Mouse (Mus musculus) hindbrain, embryonic 12.5 days (tissue): ENCODE measurements around the gene Zfp651. TPM values are rescaled to one million over a fixed set of nuclear protein-coding genes. Genes with fewer than 3 reads are reported as not detected.
A peak's percentile ranks its signal among the peaks of the same experiment; 100 is the strongest.

Source experiments
- ATAC-seq: fragments of 200-750 bp; cut with Nextera tagmentation; 2 replicates; pipeline ENCODE4 v1.8.0; 2017; ENCODE audit warnings: moderate TSS enrichment; ENCODE audit not compliant: low FRiP score
- H3K27ac ChIP-seq: fragments of 300-500 bp; sonication (generic); 2 replicates; pipeline ENCODE4 v1.5.1; 2016; ENCODE audit warnings: mild to moderate bottlenecking
- H3K27me3 ChIP-seq: fragments of 300-500 bp; sonication (generic); 2 replicates; pipeline ENCODE4 v1.6.1; 2016; ENCODE audit warnings: mild to moderate bottlenecking
- H3K36me3 ChIP-seq: fragments of 300-500 bp; sonication (generic); 2 replicates; pipeline ENCODE4 v1.6.1; 2016; ENCODE audit warnings: mild to moderate bottlenecking
- H3K4me1 ChIP-seq: fragments of 300-500 bp; sonication (generic); 2 replicates; pipeline ENCODE4 v1.6.1; 2016
- H3K4me2 ChIP-seq: fragments of 300-500 bp; sonication (generic); replicated peaks from 2 replicates; pipeline ENCODE4 v1.6.1; 2016; ENCODE audit warnings: mild to moderate bottlenecking
- H3K4me3 ChIP-seq: fragments of 300-500 bp; sonication (generic); 2 replicates; pipeline ENCODE4 v1.5.1; 2016; ENCODE audit warnings: mild to moderate bottlenecking
- H3K9ac ChIP-seq: fragments of 300-500 bp; sonication (generic); 2 replicates; pipeline ENCODE4 v1.6.1; 2016; ENCODE audit warnings: mild to moderate bottlenecking, moderate library complexity
- H3K9me3 ChIP-seq: fragments of 300-500 bp; sonication (generic); replicated peaks from 2 replicates; pipeline ENCODE4 v1.6.1; 2016; ENCODE audit warnings: mild to moderate bottlenecking
- WGBS: fragments of 180-500 bp; shearing (Covaris S2); methylation state at CpG from one replicate; pipeline ENCODE4 v1.1.7; 2016; 5-methylcytosine and 5-hydroxymethylcytosine counted together
- polyA plus RNA-seq: library from polyadenylated mRNA; unstranded; fragments of >200 nt; fragmentation: Nextera tagmentation; extraction: Ambion mirVana; gene quantifications from 2 replicates; pipeline ENCODE4 v1.2.1, GENCODE M21; 2016

Gene Zfp651
- 11.6 and 12.4 TPM in 2 replicates for polyA plus RNA-seq

DNA sequence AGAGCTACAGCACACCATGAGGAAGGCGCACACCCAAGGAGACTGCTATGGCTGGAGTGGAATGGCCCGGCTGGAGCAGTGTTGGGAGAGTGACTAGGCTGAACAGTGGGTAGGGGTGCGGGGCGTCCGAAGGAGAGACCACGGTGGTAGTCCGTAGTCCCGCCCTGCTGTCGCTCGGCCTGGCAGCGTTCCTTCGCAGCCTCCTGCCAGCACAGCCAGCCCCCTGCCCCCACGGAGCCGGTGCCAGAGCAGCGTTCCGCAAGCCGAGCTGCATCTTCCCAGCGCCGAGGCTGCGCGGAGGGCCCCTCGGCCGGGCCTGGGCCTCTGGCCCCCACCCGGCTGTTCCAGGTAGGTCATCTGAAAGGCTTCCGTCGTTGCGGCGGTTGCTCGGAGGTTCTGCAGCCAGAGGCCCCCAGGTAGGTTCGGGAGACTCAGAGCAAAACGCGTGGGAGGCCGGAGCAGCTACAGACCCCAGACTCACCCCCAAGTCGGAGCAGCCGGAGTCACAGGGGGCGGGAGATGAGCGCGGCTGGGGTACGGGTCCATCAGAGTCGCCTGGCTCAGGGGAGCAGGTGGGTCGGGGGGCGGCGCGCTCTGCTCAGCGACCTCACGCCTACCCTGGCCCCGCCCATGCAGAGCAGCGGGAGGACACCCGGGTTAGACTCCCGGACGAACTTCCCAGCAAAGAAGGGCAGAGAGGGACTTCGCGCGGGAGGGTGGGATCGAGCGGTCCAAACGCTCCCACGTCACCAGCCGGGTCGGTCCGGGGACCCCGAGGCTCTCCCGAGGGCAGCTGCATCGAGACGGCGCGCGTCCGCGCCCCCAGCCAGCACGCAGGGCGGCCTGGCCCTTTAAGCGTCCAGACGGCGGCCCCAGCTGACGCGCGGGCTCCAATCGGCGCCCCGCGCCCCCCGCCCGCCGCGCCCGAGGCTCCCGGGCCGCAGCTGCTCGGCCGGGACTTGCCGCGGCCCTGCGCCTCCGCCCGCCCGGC lies at the start of gene Zfp651:
Zfp651 (plus strand) TSS at position 240 of the 991 bp plus-strand sequence.
- Histone ChIP-seq H3K27ac (peak within 1 kb of the TSS; percentile 91), H3K4me3 (peak within 1 kb of the TSS; percentile 89), H3K36me3 (peaks cover 35% of the 10 kb centered on the region), H3K9me3 (no peaks in the 10 kb centered on the region), H3K9ac (peak within 1 kb of the TSS; percentile 94), H3K4me2 (peak within 1 kb of the TSS; percentile 95), H3K4me1 (peaks cover 37% of the 10 kb centered on the region), H3K27me3 (no peaks in the 10 kb centered on the region)
- 1% methylated on average over 73 of the region's 97 CpGs for WGBS
- peak; percentile 83 for ATAC-seq

DNA sequence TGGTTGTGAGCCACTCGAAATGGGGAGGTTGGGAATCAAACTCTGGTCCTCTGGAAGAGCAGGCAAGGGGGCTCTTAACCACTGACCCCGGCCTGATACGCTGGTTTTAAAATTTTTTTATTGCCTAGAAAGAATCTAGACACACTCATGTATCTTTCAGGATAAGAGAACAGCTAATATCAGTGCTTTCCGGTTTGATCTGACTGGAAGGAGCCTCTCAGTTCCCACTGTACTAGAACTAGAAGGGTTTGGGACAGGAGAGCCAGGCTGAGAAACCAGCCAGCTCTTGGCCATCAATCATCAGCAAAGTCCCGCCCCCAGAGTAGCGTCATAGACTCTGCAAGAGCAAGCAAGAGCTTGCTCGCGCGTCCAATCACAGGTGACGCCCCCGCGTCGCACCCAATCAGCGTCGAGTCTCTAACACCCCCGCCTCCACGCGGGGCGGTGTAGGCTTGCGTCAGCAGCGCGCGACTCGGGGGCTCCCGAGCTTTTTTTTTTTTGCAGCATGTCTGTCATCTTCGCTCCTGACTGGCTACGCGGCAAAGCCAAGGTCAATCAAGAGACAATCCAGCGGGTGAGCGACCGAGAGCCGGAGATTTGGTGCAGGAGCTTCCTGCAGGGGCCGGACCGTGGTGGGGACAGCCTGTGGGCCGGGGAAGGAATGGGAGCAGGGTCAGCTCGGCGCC lies 49.1 kb upstream of the Zfp651 start, which contains the start of gene Ss18l2:
Ss18l2 (plus strand) TSS at position 432 of the 686 bp plus-strand sequence.
- H3K4me3 ChIP-seq, result peak within 1 kb of the TSS; percentile 88
- H3K4me1 ChIP-seq, result peaks cover 32% of the 10 kb centered on the region
- 5% methylated on average over 37 of the region's 37 CpGs for WGBS
- H3K27ac ChIP-seq, result peak within 1 kb of the TSS; percentile 94
- H3K36me3 ChIP-seq, result peaks cover 12% of the 10 kb centered on the region
- no peaks in the 10 kb centered on the region for H3K9me3 ChIP-seq
- ATAC-seq, result peak; percentile 99
- peak within 1 kb of the TSS; percentile 78 for H3K4me2 ChIP-seq
- peak within 1 kb of the TSS; percentile 80 for H3K9ac ChIP-seq
- H3K27me3 ChIP-seq, result 0 out of 2 replicates have a peak, but pooled peaks cover 3% of the 10 kb centered on the region

DNA sequence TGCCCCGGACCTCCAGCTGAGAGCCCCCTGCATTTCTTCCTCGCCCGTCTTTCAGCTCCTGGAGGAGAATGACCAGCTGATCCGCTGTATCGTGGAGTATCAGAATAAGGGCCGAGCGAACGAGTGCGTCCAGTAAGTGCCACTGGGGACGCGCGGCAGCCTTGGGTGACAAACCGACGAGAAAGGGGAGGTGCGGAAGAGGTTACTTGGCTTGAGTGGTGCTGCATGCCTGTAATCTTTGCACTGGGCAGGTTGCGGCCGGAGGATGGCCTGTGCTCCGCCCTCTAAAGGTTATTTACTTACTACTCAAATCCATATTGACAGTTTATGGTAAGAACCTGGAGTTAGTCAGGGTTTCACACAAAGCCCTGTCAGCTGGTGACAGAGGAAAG lies 48.5 kb upstream of the Zfp651 start:
- Histone ChIP-seq H3K27me3 (0 out of 2 replicates have a peak, but pooled peaks cover 3% of the 10 kb centered on the region), H3K4me3 (peak overlapping the region; percentile 88), H3K36me3 (peaks cover 12% of the 10 kb centered on the region), H3K27ac (peak overlapping the region; percentile 94), H3K4me2 (peak overlapping the region; percentile 78), H3K9ac (peak overlapping the region; percentile 80), H3K9me3 (no peaks in the 10 kb centered on the region), H3K4me1 (peaks cover 27% of the 10 kb centered on the region)
- 0% methylated on average over 18 of the region's 18 CpGs for WGBS
- peak; percentile 59 for ATAC-seq

DNA sequence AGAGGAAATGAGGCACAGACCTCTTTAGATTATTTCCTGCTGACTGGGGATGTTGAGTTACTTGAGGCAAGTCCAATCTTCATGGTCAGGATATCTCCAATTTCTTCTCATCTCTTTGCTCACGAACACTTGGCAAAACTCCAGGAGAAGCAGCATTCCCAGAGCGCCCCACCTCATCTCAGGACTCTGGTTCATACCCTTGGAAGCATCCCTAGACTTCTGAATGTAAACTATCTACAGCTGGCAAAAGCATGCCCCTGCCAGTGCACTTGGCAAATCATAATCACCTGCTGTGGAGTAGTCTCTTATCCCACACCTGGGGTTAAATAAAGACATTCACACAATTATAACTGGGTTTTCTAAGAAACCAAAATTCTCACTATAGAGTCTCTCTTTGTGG lies 42.1 kb upstream of the Zfp651 start:
- no peak for ATAC-seq

DNA sequence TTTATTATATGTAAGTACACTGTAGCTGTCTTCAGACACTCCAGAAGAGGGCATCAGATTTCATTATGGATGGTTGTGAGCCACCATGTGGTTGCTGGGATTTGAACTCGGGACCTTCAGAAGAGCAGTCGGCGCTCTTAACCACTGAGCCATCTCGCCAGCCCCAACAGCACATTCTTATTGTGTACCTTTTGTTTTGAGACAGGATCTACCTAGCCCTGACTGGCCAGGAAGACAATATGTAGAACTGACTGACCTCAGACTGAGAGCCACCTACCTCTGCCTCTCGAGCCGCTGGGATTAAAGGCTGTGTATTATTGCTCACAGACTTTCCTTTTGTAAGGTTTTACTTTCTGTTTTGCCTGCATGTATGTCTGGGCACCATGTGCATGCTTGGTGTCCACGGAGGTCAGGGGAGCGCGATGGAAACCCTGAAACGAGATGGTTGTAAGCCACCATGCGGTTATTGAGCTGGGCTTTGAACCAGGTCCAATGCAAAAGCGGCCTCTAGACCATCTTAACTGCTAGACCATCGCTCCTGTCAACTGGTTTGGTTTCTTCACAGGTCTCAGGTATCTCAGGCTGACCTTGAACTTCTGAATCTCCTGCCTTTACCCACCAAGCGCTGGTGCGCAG lies 40.9 kb upstream of the Zfp651 start:
- peaks cover 8% of the 10 kb centered on the region for H3K4me1 ChIP-seq
- peak overlapping the region; percentile 63 for H3K9ac ChIP-seq
- H3K27me3 ChIP-seq, result no peaks in the 10 kb centered on the region
- WGBS, result 66% methylated on average over 15 of the region's 15 CpGs
- H3K27ac ChIP-seq, result peak overlapping the region; percentile 98
- H3K4me2 ChIP-seq, result peak overlapping the region; percentile 58
- peak; percentile 29; the same call in 1 of the 2 replicates for ATAC-seq
- peak overlapping the region; percentile 96 for H3K4me3 ChIP-seq
- H3K9me3 ChIP-seq, result no peaks in the 10 kb centered on the region
- peaks cover 7% of the 10 kb centered on the region for H3K36me3 ChIP-seq

More for the DNA sequence above, 42.1 kb upstream of the Zfp651 start:
- WGBS, result 82% methylated on average over 2 of the region's 2 CpGs
- no peaks in the 10 kb centered on the region for H3K27me3 ChIP-seq
- H3K9me3 ChIP-seq, result no peaks in the 10 kb centered on the region
- no peak overlapping the region for H3K4me2 ChIP-seq
- H3K4me3 ChIP-seq, result no peak overlapping the region
- no peak overlapping the region for H3K27ac ChIP-seq
- no peak overlapping the region for H3K9ac ChIP-seq
- H3K4me1 ChIP-seq, result peaks cover 13% of the 10 kb centered on the region
- H3K36me3 ChIP-seq, result peaks cover 12% of the 10 kb centered on the region

DNA sequence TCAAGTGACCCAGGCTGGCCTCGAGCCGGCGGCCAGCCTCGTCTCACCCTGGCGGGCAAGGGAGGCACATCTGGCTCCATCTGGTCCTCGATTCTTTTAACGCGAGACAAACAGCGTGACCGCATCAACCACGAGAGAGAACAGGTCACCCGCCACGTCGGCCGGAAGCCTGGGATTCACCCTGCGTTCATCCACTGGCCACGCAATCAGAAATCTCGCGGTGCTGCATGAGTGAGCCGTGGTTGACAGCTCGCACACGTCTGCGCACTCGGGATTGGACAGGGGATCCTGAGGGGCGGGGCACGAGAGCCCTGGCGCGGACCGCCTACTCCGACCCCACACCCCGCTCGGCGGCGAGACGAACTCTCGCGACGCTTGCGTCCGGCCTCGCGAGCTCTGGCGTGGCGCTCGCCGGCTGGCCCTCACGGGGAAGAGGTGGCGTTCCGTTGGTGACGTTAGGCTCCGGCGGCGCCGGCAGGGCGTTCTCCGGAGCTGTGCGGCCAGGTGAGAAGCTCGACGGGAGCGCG lies 40.3 kb upstream of the Zfp651 start, which contains the start of gene Nktr:
Nktr (plus strand) TSS at position 378 of the 527 bp plus-strand sequence.
- H3K27me3 ChIP-seq, result no peaks in the 10 kb centered on the region
- ATAC-seq, result peak; percentile 99
- peak within 1 kb of the TSS; percentile 93 for H3K4me2 ChIP-seq
- H3K9me3 ChIP-seq, result no peaks in the 10 kb centered on the region
- WGBS, result 0% methylated on average over 56 of the region's 61 CpGs
- peaks cover 8% of the 10 kb centered on the region for H3K4me1 ChIP-seq
- no peaks in the 10 kb centered on the region; the same call in 1 of the 2 replicates for H3K36me3 ChIP-seq
- peak within 1 kb of the TSS; percentile 96 for H3K4me3 ChIP-seq
- H3K9ac ChIP-seq, result peak within 1 kb of the TSS; percentile 98
- H3K27ac ChIP-seq, result peak within 1 kb of the TSS; percentile 98

DNA sequence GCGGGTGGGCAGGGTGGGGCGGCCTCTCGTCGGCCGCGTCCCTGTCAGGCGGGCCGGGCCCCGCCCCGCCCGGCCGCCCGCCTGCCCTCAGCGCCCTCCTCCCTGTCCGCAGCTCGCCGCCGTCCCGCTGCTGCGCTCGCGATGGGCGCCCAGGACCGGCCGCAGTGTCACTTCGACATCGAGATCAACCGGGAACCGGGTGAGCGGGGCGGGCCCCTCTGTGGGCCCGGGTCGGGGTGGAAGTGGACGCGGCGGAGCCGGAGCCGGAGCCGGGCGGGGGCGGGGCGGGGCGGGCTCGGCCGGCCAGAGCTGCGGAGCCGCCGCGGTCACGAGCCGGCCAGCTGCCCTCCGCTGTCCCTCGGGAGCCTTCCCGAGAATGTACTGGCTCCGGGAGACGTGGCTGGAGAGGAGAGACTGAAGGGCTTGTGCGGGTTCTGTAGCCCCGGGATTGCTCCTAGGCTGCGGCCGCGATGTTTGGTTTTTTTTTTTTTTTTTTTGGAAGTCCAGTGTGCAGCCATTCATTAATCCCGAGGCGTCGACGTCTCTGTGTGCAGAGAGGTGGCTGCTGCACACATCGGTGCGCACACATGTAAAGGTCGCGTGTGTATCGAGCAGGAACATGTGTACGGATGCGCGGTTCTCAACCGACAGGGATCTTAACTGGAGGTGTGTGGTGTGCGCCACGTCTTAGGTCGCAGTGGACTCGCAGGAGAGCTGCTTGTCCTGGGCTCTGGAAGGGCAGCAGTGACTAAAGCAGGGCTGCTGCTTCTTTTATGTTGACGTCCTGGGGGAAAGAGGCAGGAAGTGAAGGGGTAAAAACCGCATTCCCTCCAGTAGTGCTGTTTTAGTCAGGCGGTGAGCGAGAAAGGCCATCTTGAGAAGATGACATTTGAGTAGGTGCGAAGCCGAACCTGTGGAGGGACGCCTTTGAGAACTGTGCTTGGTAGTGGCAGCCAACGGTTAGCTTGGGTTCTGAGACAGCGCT lies 39.5 kb upstream of the Zfp651 start:
- peak overlapping the region; percentile 93 for H3K4me2 ChIP-seq
- H3K27me3 ChIP-seq, result no peaks in the 10 kb centered on the region
- H3K36me3 ChIP-seq, result no peaks in the 10 kb centered on the region
- peak; percentile 73 for ATAC-seq
- peaks cover 8% of the 10 kb centered on the region for H3K4me1 ChIP-seq
- WGBS, result under 1% methylated on average over 63 of the region's 87 CpGs
- no peaks in the 10 kb centered on the region for H3K9me3 ChIP-seq
- H3K9ac ChIP-seq, result peak overlapping the region; percentile 98
- H3K4me3 ChIP-seq, result peak overlapping the region; percentile 96
- H3K27ac ChIP-seq, result peak overlapping the region; percentile 98

DNA sequence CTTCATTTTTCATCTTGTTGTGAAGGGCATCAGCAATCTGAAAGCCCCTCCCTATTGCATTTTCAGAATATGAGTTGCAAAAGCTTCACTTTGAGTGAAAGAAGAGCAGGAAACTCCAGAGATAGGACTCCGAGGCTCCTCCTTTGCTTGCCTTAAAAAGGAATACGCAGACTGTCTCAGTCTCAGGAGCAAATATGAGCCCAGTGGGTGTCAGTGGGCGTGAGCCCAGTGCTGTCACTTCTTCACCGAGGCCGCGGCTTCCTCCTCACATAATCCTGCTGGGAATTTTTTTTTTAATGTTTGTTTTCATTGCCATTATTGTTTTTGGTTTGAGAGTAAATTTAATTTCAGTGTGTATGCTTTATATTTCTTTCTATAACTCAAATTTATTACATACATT lies 18.6 kb upstream of the Zfp651 start:
- ATAC-seq, result no peak
- H3K4me1 ChIP-seq, result no peaks in the 10 kb centered on the region
- H3K4me2 ChIP-seq, result no peak overlapping the region
- H3K27me3 ChIP-seq, result no peaks in the 10 kb centered on the region
- H3K9me3 ChIP-seq, result no peaks in the 10 kb centered on the region
- H3K4me3 ChIP-seq, result no peak overlapping the region
- peaks cover 52% of the 10 kb centered on the region for H3K36me3 ChIP-seq
- WGBS, result 91% methylated on average over 6 of the region's 6 CpGs
- no peak overlapping the region for H3K27ac ChIP-seq
- no peak overlapping the region for H3K9ac ChIP-seq

DNA sequence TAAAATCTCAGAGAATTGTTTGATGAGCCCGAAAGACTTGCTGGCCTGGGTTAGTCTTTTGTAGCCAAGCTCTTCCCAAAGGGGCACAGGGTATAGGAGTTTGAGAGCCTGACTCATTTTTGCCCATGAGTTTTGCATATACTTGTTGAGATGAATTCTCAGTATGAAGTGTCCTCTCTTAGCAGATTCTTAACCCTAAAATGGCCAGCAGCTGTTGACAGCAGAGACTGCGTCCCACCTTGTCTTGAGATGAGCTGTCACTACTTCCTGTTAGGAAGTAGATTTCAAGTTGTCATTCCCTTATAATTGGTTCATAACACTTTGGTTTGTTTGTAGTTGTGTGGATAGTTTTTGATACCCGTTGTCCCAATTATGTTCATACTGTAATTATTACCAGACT lies 18.0 kb upstream of the Zfp651 start:
- Histone ChIP-seq H3K36me3 (peaks cover 56% of the 10 kb centered on the region), H3K4me3 (no peak overlapping the region), H3K9me3 (no peaks in the 10 kb centered on the region), H3K27me3 (no peaks in the 10 kb centered on the region), H3K9ac (no peak overlapping the region), H3K27ac (no peak overlapping the region), H3K4me1 (no peaks in the 10 kb centered on the region), H3K4me2 (no peak overlapping the region)
- WGBS, result 94% methylated on average over 3 of the region's 3 CpGs
- no peak for ATAC-seq

DNA sequence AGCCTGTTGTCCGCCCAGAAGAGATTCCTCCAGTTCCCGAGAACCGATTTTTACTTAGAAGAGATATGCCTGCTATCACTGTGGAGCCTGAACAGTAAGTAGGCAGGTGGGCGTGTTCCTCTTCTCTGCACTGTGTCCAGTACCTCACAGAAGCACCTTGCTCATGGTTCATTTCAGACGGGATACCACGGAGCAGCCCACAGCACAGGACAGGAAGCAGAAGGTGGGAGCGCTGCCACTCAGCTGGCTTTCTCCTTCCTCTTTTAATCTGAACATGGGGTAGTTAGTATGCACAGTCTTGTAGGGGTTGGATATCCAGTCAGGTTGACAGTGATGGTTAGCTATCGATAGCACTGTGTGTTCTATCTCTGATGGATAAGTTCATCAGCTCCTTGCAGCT lies 15.1 kb upstream of the Zfp651 start:
- WGBS, result 91% methylated on average over 8 of the region's 8 CpGs
- ATAC-seq, result no peak
- H3K36me3 ChIP-seq, result peaks cover 85% of the 10 kb centered on the region
- H3K27ac ChIP-seq, result no peak overlapping the region
- H3K4me2 ChIP-seq, result no peak overlapping the region
- no peak overlapping the region for H3K9ac ChIP-seq
- no peaks in the 10 kb centered on the region for H3K27me3 ChIP-seq
- no peak overlapping the region for H3K4me3 ChIP-seq
- H3K9me3 ChIP-seq, result no peaks in the 10 kb centered on the region
- H3K4me1 ChIP-seq, result no peaks in the 10 kb centered on the region

DNA sequence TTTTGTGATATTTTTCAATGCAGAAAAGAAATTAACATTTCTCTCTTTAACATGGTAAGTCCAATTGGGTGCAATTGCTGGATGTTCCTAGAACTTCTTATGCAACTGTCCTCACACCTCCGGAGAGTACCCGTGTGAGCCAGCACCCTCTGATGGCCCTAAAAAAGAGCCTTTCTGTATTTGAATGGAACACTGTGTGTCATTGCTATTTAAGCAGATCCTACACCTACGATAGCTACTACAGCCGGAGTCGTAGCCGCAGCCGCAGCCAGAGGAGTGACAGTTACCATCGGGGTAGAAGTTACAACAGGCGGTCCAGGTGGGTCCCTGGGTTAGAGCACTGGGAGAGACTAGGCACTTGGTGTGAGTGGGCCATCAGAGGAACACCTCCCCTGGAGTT lies 6.4 kb upstream of the Zfp651 start:
- Histone ChIP-seq H3K27me3 (no peaks in the 10 kb centered on the region), H3K36me3 (peaks cover 79% of the 10 kb centered on the region), H3K9me3 (no peaks in the 10 kb centered on the region), H3K4me3 (no peak overlapping the region), H3K4me1 (peaks cover 4% of the 10 kb centered on the region), H3K9ac (no peak overlapping the region), H3K27ac (no peak overlapping the region), H3K4me2 (no peak overlapping the region)
- no peak for ATAC-seq
- WGBS, result 98% methylated on average over 9 of the region's 9 CpGs
